Mouse (Mus musculus): ENCODE results near the gene Sds.

GRCm38 (mm10) chr5:120447305-120447704 is 29.0 kb upstream of the Sds start:
- TF ChIP-seq POLR2A (IDR thresholded peaks at IDR 0.05; ENCODE audit: low read depth, low read length) (no peak), CTCF (conservative IDR thresholded peaks at IDR 0.05; ENCODE audit: insufficient read depth, insufficient read length, low read depth, low read length) (no peak)
